Mouse (Mus musculus) thymus, adult 2 months (tissue): ENCODE data around the gene Fzd2.

ENCODE experiments used
- CTCF ChIP-seq: fragments of 200-500 bp; IDR thresholded peaks from 2 replicates; pipeline ENCODE4 v1.5.1; 2012; ENCODE audit warnings: mild to moderate bottlenecking, control low read depth, low read length, moderate library complexity, borderline replicate concordance; ENCODE audit not compliant: control insufficient read depth, poor library complexity, insufficient read depth; ENCODE audit errors: extremely low read depth
- POLR2A ChIP-seq: fragments of 200-500 bp; IDR thresholded peaks from 2 replicates; pipeline ENCODE4 v1.6.1; 2012; ENCODE audit warnings: mild to moderate bottlenecking, low read length, control low read depth, moderate library complexity; ENCODE audit not compliant: control insufficient read depth, poor library complexity, insufficient read depth; ENCODE audit errors: extremely low read depth

DNA sequence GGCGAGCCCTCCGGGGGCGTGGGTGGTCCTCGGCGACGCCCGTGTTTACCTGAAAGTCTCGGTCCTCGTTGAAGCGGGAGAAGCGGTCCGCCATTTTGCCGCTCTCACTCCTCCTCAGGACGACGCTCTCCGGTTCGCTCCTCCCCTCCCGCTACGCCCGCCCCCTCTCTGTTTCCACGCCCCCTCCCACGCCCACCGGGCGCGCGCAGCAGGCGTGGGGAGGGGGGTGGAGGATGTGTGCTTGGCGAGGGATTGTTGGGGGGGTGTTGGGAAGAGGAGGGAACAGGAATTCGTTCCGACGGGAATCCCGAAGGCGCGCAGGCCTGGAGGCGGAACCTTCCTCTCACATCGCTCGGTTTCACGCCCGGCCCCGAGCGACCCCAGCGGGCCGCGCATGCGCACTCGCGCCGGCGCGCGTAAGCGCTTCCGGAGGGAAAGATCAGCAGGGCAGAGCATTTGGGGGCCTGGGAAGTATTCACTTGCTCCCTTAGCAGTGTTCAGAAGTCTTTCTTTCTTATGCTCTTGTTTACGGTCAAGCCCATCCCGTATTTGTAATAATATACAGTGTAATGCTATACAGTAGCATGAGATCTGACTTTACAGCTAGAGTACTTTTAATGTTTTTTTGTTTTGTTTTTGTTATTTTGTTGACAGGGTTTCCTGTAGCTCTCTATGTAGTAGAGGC, 48.0 kb upstream of the Fzd2 start, which contains the start of gene Gpatch8:
- TF ChIP-seq CTCF (peak; percentile 49; the same call in 1 of the 2 replicates), POLR2A (peak; percentile 69)
